Mouse (Mus musculus) embryo, embryonic 9.5 days (tissue): ENCODE measurements at regions not wholly inside any gene's neighbourhood (a gene's known extent, or its start where the extent isn't known, plus 50 kb on each side); places are given as distances from the start of the nearest gene placed in this dataset.

ENCODE experiments used
- DNase-seq: peaks from one replicate; pipeline ENCODE4 v3.0.0-alpha.2; 2017; ENCODE audit errors: extremely low spot score

DNA sequence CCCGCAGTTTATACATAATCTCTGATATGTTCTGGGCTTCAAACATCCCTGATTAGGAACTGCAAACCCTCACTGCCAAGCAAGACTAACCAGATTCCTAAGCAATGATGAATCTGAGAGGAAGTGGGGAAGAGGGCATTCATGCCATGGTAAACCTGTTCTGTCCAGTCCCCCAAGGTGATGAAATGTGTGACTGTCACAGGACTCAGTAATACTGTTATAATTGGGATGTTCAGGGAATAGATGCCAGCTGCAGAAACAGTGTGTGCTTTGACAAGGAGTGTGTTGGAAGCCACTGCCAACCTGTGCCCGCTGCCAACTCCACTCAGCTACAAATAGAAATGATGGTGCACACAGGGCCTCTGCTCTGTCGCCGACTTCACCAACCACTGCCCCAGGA lies 466.0 kb downstream of the Efna5 start:
- DNase-seq, result no peak

DNA sequence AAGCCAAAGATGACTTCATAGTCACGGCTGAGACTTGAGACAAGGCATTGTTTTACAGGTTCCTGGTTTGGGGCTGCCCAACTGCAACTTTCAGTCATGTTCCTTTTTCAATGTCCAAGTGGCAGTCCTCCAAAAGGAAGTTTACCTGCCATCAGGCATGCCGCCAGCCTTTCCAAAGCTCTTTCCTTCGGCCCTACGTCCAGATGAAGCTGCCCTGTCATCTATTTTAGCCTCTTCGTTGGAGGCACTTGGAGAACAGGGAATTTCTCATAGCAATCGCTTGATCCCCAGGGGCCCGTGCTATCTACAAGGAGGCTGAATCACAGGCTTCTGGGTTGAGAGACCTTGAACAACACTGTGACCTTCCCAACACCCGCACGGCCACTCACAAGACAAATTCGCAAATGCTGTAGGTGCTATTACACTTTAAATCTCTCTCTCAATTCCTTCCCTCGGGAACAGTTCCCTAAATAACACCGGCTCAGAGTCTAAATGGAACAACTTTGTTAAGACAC lies 468.4 kb downstream of the Efna5 start:
- DNase-seq, result no peak

DNA sequence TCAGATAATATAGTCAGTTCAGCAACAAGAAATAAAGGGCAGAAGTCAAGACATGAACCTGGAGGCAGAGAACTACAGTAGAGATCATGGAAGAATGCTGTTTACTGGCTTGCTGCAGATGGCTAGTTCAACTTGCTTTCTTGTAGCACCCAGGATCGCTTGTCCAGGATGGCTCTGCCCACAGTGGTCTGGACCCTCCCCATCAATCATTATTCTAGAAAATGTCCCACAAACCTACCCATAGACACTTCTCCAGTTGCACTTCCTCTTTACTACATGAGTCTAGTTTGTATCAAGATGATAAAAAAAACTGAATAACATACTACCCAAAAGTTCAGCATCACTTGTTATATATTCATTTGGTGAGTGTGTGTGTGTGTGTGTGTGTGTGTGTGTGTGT lies 477.4 kb downstream of the Efna5 start:
- no peak for DNase-seq

DNA sequence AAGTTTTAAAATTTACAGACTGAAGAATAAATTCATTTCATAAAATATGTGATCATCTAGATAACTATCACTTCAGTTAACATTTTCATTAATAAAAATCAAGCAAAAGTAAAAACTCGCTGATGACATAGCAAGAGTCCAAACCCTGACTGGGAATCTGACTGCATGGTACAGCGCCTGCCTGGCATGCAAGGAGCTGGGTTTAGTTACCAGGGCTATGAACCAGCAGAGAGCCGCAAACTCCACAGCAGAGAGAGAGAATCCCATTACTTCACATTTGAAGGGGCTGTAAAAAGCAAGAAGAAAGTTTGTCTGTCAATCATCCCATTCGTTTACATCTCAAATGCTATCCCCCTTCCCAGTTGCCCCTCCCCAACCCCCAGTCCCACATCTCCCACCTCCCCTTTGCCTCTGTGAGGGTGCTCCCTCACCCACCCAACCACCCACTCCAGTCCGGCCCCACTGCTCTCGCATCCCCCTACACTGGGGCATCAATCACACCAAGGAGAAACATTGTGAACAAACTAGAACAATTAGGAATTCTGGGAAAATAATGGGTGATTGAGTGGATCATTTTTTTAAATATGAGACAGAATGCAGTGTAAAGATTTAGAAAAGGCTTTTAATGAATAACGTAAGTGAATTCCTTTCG lies 487.6 kb downstream of the Efna5 start:
- no peak for DNase-seq

- no peak for DNase-seq
These were observed 497.1 kb downstream of the Efna5 start for GRCm38 (mm10) chr17:62384053-62384452.

DNA sequence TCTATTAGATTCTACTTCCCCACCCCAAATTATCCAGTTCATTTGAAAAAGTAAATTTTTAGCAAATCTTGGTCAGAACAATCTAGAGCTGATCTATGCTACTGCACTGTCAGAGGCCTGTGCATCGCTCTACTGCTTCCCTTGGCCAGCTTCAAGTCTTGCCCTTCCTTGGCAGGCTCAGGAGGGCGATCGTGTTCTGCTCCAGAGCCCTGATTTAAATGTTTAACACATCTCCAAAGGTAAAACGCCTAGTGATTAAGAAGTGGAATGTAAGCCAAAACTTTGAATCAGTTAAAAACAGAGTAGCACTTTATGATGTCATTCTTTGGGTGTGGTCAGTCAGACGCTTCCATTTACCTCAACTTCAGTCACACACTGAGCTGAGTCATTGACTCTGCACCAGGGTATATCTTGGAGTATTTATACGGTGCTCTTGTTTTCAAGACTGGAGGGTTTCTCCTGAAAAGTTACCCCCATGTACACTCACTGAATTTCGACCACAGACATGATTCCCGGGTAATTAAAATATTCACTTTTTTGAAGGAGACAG lies 502.2 kb downstream of the Efna5 start:
- DNase-seq, result no peak

DNA sequence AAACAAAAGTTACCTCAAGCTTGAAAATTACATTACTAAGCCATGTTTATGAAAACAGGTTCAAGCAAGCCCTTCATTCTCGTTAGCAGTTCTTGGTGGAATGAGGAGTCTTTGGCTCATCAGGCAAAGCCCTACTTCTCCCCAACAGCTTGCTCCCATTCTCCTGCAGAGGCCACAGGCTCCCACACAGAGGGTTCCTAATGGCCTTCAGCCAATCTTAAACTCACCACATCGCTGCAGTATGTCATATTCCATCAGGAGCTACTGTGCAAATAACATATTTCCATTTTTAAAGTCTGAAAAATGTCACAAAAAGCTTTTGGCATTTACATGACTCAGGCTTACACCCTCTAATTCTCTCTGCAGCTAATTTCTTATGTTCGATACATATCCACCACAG lies 512.0 kb downstream of the Efna5 start:
- no peak for DNase-seq

- DNase-seq, result no peak
These were observed 513.2 kb downstream of the Efna5 start for GRCm38 (mm10) chr17:62367937-62368336.

GRCm38 (mm10) chr17:62358323-62358722 lies 522.8 kb downstream of the Efna5 start:
- DNase-seq, result no peak

GRCm38 (mm10) chr17:62337890-62338557 lies 543.1 kb downstream of the Efna5 start:
- DNase-seq, result peak; percentile 2

DNA sequence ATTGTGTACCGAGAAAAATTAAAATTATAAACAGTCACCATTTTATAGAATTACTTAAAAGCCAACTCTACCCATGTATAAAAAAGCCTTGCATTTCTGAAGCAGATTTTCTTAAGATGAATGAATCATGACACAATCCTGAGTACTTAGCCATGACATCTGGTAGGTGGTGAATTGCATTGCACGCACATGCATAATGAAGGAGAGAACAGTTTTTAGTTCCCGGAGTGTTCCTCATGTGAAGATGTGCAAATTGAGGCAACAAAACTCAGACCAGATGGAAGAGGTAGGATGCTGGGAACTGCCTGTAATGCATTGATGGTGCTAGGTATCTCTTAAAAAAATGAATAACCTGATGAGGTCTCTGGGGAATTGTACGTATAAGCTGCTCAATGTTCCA lies 550.9 kb downstream of the Efna5 start:
- DNase-seq, result no peak

DNA sequence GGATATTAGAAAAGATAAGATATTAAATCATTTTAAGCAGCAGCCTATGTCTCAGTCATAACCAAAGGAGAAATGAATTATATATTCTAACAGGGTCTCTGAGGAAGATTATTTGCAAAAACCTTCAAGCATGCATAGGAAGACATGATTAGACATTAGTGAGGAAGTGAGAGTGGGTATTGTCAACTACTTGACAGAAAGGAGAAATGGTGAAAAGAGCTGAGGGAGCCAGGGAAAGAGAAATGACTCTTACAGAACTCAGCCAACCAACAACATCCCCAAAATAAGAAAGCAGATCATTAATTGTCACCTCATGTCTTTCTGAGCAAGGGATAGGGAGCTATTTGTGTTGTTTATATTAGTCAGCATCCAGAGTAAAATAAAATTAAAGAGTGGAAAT lies 554.3 kb downstream of the Efna5 start:
- DNase-seq, result no peak

DNA sequence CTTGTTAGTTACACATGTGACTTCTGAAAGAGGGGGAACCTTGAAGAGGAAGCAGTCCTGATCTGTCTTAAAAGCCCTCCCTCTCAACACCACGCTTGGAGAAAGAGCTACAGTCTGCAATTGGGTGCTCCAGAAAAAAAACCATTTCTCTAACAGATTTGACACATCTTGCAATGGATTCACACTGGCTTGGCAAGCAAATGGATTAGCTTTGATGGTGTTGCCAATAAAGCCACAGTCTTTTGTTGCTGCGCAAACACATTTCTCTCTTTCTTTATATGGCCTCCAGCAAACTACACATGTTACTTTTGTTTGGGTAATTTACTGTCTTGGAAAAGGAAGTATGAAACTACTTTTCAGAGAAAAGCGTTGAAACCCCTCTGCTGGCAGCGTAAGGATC lies 562.1 kb downstream of the Efna5 start:
- DNase-seq, result no peak

GRCm38 (mm10) chr17:62310059-62310458 lies 571.1 kb downstream of the Efna5 start:
- DNase-seq, result no peak

DNA sequence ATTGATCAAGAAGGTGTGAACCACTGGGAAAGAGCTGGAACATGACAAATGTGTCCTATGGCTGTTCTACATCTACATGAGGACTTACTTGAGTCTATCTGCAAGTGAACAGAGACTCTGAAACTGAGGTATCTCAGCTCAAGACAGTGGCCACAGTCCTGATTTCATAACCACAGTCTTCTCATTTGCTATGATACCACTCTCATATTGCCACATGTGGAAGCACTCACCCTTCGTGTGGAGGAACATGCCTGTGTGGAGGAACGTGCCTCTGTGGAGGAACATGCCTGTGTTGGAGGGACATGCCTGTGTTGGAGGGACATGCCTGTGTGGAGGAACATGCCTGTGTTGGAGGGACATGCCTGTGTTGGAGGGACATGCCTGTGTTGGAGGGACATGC lies 574.0 kb downstream of the Efna5 start:
- DNase-seq, result no peak

DNA sequence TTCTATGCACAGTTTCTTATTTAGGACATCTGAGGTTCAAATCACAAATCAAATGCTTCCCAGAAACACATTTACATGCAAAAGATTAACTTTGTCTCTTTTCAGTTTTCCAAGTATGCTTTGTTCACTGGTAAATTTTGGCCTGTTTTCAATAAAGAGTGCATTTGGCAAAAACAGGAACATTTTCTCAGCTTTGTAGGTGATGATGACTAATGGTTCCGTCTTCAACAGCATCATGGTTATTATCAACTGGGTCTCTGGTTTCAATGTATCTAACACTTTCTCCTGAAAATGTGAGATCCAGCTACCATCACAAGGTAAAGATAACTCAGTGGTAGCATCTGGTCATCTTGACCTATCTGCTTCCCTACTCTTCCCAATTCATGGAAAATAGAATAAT lies 574.6 kb downstream of the Efna5 start:
- no peak for DNase-seq

- no peak for DNase-seq
These were observed 576.0 kb downstream of the Efna5 start for GRCm38 (mm10) chr17:62305140-62305539.

DNA sequence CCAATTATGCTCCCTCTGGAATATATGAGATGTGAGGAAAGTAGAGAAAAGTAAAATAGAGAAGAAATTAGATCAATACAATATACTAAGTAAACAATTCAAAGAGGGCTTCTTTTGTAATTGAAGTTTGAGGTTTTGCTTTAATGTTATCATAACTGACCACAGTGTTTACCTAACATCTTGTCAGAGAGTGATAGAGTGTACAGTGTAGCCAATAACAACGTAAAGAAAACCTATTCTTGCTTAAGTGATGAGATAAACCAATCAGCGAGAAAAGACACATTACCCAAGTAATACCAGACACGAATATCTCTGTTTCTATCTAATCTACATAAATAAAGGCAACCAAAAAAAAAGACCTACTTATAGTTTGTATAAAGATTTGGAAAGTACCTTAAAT lies 577.0 kb downstream of the Efna5 start:
- no peak for DNase-seq

GRCm38 (mm10) chr17:62299875-62300274 lies 581.2 kb downstream of the Efna5 start:
- DNase-seq, result no peak

- no peak for DNase-seq
These were observed 583.6 kb downstream of the Efna5 start for GRCm38 (mm10) chr17:62297393-62298060.

GRCm38 (mm10) chr17:62295412-62295811 lies 585.7 kb downstream of the Efna5 start:
- no peak for DNase-seq

DNA sequence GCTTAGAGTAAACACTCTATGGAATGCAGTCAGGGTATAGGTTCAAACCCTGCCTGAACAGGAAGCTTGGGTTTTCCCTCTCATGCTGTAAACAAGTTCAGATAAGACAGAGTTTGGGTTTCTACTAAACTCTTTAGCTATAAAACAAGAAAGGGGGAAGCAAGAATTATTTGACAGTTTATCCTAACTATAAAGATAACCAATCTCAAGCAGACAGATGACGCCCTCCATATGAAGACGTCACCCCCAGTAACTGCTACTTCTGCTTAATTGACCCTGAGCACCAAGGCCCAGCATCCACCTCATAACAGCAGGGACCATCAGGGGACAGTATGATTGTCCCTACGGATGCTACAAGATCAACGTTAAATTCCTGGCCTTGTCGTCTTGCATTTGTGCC lies 588.4 kb downstream of the Efna5 start:
- DNase-seq, result no peak

GRCm38 (mm10) chr17:62287666-62288065 lies 593.5 kb downstream of the Efna5 start:
- DNase-seq, result no peak
